Mouse (Mus musculus) C3H10T1/2 (cell line): ENCODE measurements around the gene Zfp985. TPM values are rescaled to one million over a fixed set of nuclear protein-coding genes. Genes with fewer than 3 reads are reported as not detected.

Experiments
- polyA plus RNA-seq, 2 experiments: library from polyadenylated mRNA; unstranded; fragments of >200 nt; fragmentation: generic; extraction: Trizol; gene quantifications; one replicate each; pipeline ENCODE4 v1.2.1; 2012; ENCODE audit warnings: missing spikeins in 2 of 2

Zfp985 gene
- under 1 TPM; 0.01 to 0.08 TPM for polyA plus RNA-seq

GRCm38 (mm10) chr4:147553071-147553470 lies at the start of gene Zfp985:
Zfp985 (plus strand) TSS chr4:147553277.

GRCm38 (mm10) chr4:147539918-147540317 lies 13.2 kb upstream of the Zfp985 start, which contains the start of gene Gm16503:
Gm16503 (plus strand) TSS chr4:147540218.

Other genes with a start within 250 kb of the Zfp985 start
- gene Zfp988, start 247.6 kb upstream of the Zfp985 start, polyA plus RNA-seq, result not detected
- gene Zfp978, start 192.0 kb upstream of the Zfp985 start, polyA plus RNA-seq, result not detected
- not detected for gene Zfp982, start 60.9 kb upstream of the Zfp985 start, polyA plus RNA-seq
- gene Gm16503, start 13.1 kb upstream of the Zfp985 start, polyA plus RNA-seq, result not detected
- 1 to 10 TPM in 1 of 2 experiments, under 1 TPM in 1; 0.11 to 1.2 TPM for gene Zfp979, start 89.2 kb downstream of the Zfp985 start, polyA plus RNA-seq
- under 1 TPM in 1 of 2 experiments, not detected in 1; 0.01 TPM for gene Zfp534, start 149.3 kb downstream of the Zfp985 start, polyA plus RNA-seq